Mouse (Mus musculus): ENCODE measurements at regions not wholly inside any gene's neighbourhood (a gene's known extent, or its start where the extent isn't known, plus 50 kb on each side); places are given as distances from the start of the nearest gene placed in this dataset.

DNA sequence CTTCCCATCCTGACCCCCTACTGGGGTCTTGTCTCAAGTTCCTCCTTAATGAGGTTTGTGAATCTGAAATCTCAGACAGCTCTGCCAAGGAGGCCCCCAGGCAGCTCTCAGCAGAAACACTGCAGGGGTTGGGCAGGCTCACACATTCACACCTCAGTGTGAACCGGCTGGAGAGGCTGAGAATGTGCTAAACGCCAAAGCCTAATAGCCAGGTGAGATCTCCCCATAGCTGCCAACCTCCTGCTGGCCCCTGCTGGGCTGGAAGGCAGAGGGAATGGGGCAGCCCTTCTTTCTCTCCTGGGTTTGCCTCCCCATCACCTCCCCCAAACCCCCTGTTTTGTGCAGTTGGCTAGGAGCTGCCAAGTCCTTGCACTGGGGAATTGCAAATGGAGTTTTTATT, 81.3 kb upstream of the Gm26897 start:
- in situ Hi-C loops (cut with MboI, MseI) = no loop called here

- in situ Hi-C loops (cut with MboI, MseI) = no loop called here
These were observed 77.3 kb upstream of the Gm26897 start for GRCm38 (mm10) chr5:111656436-111656835.

GRCm38 (mm10) chr5:111657759-111658429, 75.8 kb upstream of the Gm26897 start:
- in situ Hi-C loops (cut with MboI, MseI) = no loop called here

GRCm38 (mm10) chr5:111659229-111659628, 74.5 kb upstream of the Gm26897 start:
- in situ Hi-C loops (cut with MboI, MseI) = no loop called here

- in situ Hi-C loops (cut with MboI, MseI) = no loop called here
These were observed 73.3 kb upstream of the Gm26897 start for GRCm38 (mm10) chr5:111660447-111660846.

DNA sequence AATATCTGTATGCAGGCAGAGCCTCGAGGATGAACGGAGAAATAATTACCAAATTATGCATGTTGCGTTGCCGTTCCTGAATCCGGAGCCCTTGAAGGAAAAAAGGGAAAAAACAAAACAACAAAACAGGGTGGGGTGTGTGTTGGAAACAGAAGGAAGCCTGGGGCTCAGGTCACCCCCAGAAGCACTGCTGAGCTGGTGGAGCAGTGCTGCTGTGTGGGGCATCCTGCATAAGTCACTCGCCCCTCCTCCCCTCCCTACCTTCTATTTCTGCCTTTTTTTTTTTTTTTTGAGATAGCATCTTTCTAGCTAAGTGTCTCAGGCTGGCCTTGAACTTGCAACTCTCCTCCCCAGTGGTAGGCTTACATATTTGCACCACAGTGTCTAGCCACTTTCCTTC, 72.8 kb upstream of the Gm26897 start:
- in situ Hi-C loops (cut with MboI, MseI) = no loop called here

GRCm38 (mm10) chr5:111661971-111662370, 71.8 kb upstream of the Gm26897 start:
- in situ Hi-C loops (cut with MboI, MseI) = no loop called here

- in situ Hi-C loops (cut with MboI, MseI) = no loop called here
These were observed 69.9 kb upstream of the Gm26897 start for GRCm38 (mm10) chr5:111663831-111664230.

GRCm38 (mm10) chr5:111665406-111665805, 68.3 kb upstream of the Gm26897 start:
- in situ Hi-C loops (cut with MboI, MseI) = no loop called here

- in situ Hi-C loops (cut with MboI, MseI) = no loop called here
These were observed 67.7 kb upstream of the Gm26897 start for GRCm38 (mm10) chr5:111666007-111666406.

- in situ Hi-C loops (cut with MboI, MseI) = no loop called here
These were observed 65.8 kb upstream of the Gm26897 start for GRCm38 (mm10) chr5:111667901-111668300.

- in situ Hi-C loops (cut with MboI, MseI) = no loop called here
These were observed 64.6 kb upstream of the Gm26897 start for GRCm38 (mm10) chr5:111669139-111669538.

- in situ Hi-C loops (cut with MboI, MseI) = no loop called here
These were observed 62.0 kb upstream of the Gm26897 start for GRCm38 (mm10) chr5:111671762-111672161.

DNA sequence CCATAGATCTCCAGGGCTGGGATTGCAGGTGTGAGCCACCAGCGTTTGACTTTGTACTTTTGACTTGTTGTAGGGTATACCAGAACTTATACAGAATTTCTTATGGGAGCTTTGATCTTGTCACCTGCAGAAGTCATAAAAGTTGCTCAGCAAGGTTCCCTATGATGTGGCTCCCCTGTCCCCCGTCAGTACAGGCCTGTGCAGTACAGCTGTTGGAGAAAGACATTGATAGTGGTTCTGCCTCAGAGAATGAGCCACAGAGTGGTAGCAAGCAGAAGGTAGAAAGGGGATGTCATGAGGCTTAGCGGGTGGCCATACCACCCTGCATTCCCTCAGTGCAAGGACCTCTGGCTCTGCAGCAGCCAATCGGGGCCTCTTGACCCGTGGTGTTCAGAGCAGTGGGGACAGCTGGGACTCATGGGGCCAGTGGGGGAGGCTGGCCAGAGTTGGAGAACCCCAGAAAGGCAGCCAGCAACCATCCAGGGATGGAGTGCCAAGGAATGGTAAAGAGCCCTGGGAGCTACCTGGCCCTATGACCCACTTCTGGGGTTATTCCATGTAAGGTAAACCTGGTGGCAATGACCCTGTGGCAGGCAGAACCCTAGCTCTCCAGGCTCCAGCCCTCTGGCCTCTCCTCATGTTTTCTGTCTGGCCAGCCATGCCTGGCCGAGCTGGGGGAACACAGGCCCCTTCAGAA, 58.6 kb upstream of the Gm26897 start:
- in situ Hi-C loops (cut with MboI, MseI) = no loop called here

GRCm38 (mm10) chr5:111675673-111676261, 58.0 kb upstream of the Gm26897 start:
- in situ Hi-C loops (cut with MboI, MseI) = no loop called here

DNA sequence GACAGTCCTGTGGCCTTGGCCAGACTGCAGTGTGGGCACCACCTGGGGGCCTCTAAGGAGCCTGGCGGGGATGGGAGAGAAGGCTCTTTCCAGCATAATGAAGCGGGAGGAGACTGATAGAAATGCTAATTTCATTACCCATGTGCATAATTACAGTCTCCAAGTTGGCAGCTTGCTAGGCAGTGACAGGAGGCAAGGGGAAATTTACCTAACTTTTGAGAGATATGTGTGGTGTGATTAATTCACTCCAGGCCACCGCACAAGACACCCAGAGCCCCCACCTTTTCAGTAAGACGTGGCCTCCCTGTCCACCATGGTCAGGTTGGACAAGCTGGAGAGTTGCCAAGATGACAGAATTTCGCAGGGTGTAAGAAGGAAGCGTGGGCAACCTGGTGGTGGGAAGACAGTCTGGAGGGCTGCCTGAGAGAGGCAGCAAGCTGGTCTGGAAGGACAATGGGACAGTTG, 55.8 kb upstream of the Gm26897 start:
- in situ Hi-C loops (cut with MboI, MseI) = no loop called here

- in situ Hi-C loops (cut with MboI, MseI) = no loop called here
These were observed 55.2 kb upstream of the Gm26897 start for GRCm38 (mm10) chr5:111678496-111678895.

DNA sequence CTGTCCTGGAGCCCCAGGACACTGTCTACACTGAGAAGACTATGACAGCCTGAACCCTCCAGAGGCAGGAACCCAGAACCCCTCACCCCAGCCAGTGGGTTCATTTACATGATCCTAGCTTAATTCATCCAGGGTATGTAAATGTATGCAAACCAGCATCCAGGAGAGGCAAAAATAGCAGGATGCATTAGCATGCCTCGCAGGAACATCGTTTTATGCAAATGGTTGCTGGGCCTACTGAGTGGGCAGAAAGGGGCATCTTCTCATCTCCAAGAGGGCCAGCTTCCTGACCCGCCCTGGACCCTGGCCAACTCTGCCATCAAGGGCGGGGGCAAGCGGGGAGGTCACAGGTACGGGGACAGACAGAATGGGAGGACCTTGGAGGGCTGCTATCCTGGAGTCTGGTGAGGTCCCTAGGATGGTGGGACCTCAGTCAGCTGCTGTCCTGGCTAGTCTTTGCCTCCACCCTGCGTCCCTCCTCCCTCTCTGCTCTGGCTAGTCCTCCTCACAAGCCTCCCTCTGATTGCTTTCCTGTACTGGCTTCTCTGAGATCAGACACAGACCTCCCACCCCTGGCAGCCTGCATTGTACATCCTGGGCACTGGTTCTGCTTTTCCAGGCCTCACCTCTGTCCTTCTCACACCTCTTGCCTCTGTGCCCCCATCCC, 52.2 kb upstream of the Gm26897 start:
- in situ Hi-C loops (cut with MboI, MseI) = no loop called here

- in situ Hi-C loops (cut with MboI, MseI) = no loop called here
These were observed 50.8 kb upstream of the Gm26897 start for GRCm38 (mm10) chr5:111682899-111683298.

Data from T-helper 17 cell (primary cell).